Mouse (Mus musculus): ENCODE data around the gene Stat3.

Gene Stat3

DNA sequence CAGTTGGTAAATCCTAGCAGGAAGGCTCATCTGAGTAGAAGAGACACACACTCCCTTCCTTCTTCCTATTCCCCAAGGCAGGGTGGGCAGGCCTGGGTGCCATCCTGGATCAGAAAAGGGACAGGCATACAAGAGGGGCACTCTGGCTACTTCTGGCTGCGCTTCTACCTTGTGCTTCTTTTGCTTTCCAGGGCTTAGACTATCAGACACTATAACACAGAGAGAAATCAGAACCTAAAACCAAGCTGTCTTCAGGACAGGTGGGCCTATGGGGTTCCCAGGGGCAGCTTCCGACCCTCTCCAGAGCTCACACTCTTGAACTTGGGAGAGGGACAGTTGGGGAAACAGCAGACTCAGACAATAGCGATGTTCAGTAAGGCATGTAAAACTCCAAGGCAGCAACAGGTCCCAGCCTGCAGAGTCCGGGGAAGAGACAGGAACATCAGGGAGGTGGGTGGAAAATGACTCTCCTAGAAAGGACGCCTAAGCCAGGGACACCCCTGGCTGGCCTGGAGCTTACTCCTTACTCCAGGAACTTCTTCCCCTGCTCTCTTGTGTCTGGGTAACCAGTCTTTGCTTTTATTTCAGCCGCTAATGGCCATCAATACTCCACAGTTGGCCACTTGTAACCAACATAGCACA is 25.7 kb upstream of the Stat3 start:
- ATAC-seq (ENCODE audit: insufficient number of reproducible peaks, low FRiP score, low TSS enrichment) = no peak

DNA sequence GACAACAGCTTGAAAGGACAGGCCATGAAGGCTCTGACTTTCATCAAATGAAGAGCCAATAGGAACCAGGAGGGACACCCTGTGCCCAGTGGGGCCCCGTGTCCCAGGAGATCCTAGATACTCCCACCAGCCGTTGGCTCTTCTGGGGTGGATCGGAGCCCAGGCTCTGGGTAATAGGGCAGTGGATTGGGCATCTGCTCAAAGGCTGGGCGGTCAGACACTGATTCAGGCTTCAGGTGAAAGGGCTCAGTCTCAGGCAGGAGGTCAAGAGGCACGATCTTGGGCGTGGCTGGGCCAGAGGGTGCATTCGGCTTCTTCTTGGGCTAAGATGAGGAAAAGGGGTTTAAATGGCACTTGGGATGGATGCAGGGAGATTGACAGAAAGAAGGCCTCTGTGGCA is 24.8 kb upstream of the Stat3 start:
- ATAC-seq (ENCODE audit: insufficient number of reproducible peaks, low FRiP score, low TSS enrichment) = no peak

DNA sequence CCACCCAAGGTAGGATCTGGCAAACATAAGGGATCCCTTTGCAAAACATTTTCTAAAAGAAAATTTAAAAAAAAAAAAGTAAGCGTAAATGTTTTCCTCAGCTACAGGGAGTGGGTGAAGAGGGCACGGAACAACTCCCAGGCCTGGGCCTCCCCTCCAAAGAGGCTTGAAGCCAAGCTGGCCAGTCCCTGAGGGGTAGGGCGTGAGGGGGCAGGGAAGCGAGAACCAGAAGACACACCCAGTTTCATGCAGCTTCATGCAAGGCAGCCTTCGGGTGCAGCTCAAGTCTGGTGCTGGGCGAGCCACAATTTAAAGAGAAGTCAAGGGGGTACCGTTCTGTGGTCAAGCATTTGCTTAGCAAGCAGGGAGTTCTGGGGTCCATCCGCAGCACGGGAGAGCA is 24.3 kb upstream of the Stat3 start:
- ATAC-seq (ENCODE audit: insufficient number of reproducible peaks, low FRiP score, low TSS enrichment) = no peak

- no peak for ATAC-seq (ENCODE audit: insufficient number of reproducible peaks, low FRiP score, low TSS enrichment)
Measured at GRCm38 (mm10) chr11:100962371-100962911, 23.1 kb upstream of the Stat3 start.

GRCm38 (mm10) chr11:100960540-100960939 is 21.2 kb upstream of the Stat3 start:
- 0 out of 2 replicates have a peak, but pooled peaks have one; percentile 36 for ATAC-seq (ENCODE audit: insufficient number of reproducible peaks, low FRiP score, low TSS enrichment)

DNA sequence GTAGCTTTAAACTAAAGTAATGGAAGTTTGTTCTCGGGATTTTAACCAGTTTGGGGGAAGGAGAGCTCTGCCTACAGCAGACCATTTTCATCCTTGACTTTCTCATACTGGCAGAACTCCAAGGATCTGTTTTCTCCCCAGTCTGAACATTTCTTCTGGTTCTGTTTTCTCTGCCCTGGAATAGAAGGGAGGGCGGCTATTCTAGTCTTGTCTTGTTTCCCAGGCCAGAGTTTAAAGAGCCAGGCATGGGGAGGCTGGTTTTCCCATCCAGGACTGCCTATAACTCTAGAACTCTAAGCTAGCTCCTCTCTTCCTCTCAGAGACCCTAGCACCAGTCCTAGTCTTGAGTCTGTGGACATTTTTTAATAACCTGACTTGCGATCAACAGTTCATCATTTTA is 20.5 kb upstream of the Stat3 start:
- no peak for ATAC-seq (ENCODE audit: insufficient number of reproducible peaks, low FRiP score, low TSS enrichment)

- ATAC-seq (ENCODE audit: insufficient number of reproducible peaks, low FRiP score, low TSS enrichment) = no peak
Measured at GRCm38 (mm10) chr11:100959464-100959810, 20.1 kb upstream of the Stat3 start.

GRCm38 (mm10) chr11:100958613-100959463 is 19.5 kb upstream of the Stat3 start:
- ATAC-seq (ENCODE audit: insufficient number of reproducible peaks, low FRiP score, low TSS enrichment) = no peak

DNA sequence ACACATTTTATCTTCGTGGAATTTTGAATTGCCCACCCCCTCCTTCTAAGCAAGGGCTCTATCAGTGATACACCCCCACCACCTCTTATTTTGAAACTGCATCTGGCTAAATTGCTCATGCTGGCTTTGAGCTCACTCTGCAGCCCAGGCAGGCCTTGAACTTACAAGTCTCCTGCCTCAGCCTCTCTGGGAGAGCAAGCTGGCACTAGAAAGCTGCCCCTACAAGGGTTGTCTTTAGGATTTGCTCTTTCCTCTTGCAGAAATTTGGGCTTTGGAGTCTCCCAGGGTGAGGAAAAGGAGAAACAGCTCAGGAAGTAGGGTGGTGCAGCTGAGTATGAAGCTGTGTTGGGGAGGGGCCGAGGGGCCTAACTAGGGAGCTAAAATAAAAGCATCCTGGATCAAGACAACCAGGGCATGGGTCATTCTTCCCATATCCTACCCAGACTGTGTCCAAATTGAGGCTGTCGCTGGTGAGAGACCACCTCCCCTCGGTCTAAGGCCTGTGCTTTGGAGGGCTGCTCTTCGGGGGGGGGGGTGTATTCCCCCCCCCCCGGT is 18.7 kb upstream of the Stat3 start:
- no peak for ATAC-seq (ENCODE audit: insufficient number of reproducible peaks, low FRiP score, low TSS enrichment)

DNA sequence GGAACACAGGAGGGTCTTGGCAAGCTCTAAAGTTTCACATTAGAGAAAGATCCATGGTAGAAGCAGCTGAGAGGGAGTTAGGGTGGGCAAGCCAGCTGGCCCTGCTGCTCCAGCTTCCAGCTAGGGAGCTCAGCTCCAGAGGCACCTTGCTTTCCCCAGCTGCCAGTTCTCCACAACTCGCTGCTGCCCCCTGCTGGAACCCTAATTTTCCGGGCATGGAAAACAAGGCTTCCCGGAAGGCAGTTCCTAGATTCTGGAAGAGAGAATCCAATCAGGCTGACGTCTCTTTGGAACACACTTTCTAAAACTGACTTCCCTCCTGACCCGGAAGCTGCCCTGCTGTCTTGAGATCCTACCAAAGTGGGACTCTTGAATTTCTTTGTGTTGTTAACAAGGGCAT is 17.9 kb upstream of the Stat3 start:
- ATAC-seq (ENCODE audit: insufficient number of reproducible peaks, low FRiP score, low TSS enrichment) = no peak

DNA sequence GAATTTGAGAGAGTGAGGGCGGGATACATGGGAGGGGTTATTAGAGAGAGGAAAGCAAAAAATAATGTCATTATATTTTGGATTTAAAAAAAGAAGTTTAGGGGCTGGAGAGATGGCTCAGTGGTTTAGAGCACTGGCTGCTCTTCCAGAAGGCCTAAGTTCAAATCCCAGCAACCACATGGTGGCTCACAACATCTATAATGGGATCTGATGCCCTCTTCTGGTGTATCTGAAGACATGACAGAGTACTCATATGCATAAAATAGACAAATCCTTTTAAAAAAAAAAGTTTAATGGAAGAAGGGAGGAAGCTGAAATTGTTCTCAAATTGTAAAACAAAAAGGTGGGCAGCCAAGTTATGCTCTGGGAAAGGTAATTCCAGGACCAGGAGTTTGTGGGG is 10.2 kb upstream of the Stat3 start:
- ATAC-seq (ENCODE audit: insufficient number of reproducible peaks, low FRiP score, low TSS enrichment) = no peak

- ATAC-seq (ENCODE audit: insufficient number of reproducible peaks, low FRiP score, low TSS enrichment) = no peak
Measured at GRCm38 (mm10) chr11:100948317-100948716, 9.0 kb upstream of the Stat3 start.

GRCm38 (mm10) chr11:100947548-100947947 is 8.2 kb upstream of the Stat3 start:
- ATAC-seq (ENCODE audit: insufficient number of reproducible peaks, low FRiP score, low TSS enrichment) = no peak

DNA sequence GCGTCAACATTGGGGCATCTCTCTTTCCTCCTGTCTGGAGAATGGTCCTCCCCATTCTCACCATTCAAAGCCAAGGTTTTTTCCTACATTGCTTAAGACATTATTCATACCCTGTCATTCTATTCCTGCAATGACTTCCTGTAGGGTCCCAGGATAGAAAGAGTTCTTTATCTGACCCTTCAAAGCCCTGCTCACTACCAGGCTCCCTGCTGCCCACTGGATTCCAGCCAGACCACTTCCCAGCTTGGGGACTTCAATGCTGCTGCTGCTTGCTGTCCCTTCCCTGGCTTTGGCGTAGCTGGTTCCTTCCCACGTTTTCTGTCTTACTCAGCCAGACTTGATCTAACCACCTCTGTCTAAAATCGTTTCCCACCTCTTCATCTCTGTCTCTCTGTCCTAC is 7.5 kb upstream of the Stat3 start:
- ATAC-seq (ENCODE audit: insufficient number of reproducible peaks, low FRiP score, low TSS enrichment) = no peak

- no peak for ATAC-seq (ENCODE audit: insufficient number of reproducible peaks, low FRiP score, low TSS enrichment)
Measured at GRCm38 (mm10) chr11:100942388-100942787, 3.0 kb upstream of the Stat3 start.

DNA sequence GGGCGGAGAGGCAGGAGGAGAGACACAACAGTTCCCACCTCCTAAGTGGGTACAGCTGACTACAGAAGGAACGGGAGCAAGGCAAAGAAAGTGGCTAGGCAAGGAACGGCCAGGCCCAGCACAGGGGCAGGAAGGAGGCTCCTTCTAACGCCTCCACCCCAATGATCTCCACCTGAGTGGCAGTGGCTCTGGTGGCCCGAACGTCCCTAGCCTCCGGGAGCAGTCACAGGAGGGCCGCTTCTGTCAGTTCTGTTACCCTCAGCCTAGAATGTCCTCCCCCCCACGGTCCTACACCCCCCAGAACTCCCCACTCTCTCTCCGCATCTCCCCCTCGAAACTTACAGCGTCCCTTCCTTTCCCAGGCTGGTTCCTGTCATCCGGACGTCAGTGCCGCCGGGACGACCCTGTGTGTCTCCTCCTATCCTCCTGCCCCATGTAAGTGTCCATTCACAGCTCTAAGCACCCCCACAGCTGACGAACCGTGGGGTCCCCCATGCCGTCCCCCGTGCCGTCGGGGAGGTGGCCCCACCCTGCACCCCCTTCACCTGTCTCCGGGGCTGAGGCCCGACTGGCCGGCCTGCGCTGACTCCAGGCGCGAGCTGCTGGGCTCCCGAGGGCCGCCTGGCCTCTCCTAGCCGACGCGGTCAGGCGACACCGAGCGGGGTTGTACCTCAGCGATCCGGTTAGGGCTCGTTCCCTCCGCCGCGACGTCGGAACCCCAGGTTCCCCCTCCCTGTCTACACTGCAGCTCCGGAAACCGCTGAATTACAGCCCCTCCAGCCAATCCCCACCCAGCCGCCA is 429 bp downstream of the Stat3 start:
- ATAC-seq (ENCODE audit: insufficient number of reproducible peaks, low FRiP score, low TSS enrichment) = no peak; the same call in 1 of the 2 replicates

- no peak for ATAC-seq (ENCODE audit: insufficient number of reproducible peaks, low FRiP score, low TSS enrichment)
Measured at GRCm38 (mm10) chr11:100938112-100938511, 1.2 kb downstream of the Stat3 start.

DNA sequence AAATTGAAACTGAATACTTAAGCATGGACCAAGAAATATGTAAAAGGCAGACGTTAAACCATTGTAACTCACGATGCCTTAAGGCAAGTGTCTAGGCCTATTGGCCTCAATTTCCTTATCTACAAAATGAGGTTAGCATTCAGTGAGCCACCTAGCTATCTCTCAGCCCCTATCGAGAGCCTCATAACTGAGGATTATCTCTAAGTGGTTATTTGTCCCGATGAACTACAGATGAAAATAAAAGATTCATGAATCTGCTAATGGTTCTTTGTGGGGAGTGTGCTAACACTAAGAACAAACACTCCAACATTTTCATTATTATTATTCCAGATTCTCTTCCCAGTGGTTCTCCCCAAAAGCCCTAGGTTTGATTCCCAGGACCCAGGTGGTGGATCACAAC is 2.0 kb downstream of the Stat3 start:
- ATAC-seq (ENCODE audit: insufficient number of reproducible peaks, low FRiP score, low TSS enrichment) = no peak

DNA sequence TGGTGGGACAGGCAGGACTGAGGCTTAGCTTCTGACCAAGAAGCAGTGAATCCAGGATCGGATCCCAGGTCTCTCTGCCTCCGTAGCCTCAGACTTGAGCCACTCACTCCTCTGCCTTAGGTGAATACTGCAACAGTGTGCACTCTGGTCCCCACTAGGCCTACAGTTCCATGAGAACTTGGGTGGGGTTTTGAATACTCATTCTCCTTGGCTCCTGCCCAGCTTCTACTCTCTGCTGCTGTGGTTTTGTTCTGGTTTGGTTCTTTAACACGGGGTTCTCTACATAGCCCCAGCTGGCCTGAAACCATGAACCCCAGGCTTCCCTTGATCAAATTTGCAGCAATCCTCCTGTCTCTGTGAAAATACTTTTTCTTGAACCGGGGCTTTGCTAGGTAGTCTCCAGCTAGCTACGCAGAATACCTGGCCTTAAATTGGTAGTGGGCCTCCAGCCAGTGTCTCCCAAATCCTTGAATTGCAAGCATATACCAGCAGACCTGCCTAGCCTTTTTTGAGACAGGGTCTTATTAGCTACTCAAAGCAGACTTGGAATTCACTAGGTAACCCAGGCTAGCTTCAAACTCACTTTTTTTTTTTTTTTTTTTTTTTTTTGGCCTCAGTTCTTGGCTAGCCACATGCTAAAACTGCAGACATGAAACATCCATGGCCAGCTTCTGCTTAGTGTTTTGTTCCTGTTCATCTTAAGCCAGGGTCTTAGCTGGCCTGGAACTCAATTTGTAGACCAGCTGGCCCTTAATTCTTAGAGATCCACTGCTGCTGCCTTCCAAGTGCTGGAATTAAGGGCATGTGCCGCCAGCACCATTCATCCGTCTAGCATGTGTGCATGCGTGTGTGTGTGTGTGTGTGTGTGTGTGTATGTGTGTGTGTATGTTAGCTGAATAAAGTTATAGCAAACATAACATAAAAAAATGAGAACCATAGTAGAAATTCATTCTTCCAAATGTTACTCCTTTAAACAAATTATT is 3.7 kb downstream of the Stat3 start:
- ATAC-seq (ENCODE audit: insufficient number of reproducible peaks, low FRiP score, low TSS enrichment) = no peak
